Mouse (Mus musculus) heart, adult 2 months (tissue): ENCODE data around the gene Dnase1l2.

Source experiments
- CTCF ChIP-seq: fragments of 200-600 bp; IDR thresholded peaks from 2 replicates; pipeline ENCODE4 v1.8.1; 2022; ENCODE audit warnings: antibody characterized with exemption, mild to moderate bottlenecking, moderate library complexity
- EP300 ChIP-seq: fragments of 200-500 bp; IDR thresholded peaks from 2 replicates; pipeline ENCODE4 v1.6.1; 2011; ENCODE audit warnings: low read depth, low read length, control low read depth; ENCODE audit not compliant: insufficient read depth
- POLR2A ChIP-seq: fragments of 200-500 bp; IDR thresholded peaks from 2 replicates; pipeline ENCODE4 v1.6.1; 2011; ENCODE audit warnings: mild to moderate bottlenecking, low read depth, low read length, control low read depth; ENCODE audit not compliant: insufficient read depth

- no peak for TF ChIP-seq CTCF
- no peak for TF ChIP-seq EP300
- TF ChIP-seq POLR2A, result no peak
These were observed 45.3 kb upstream of the Dnase1l2 start, which contains the start of gene Caskin1 for GRCm38 (mm10) chr17:24488186-24488661.
